In the genomic region with DNA sequence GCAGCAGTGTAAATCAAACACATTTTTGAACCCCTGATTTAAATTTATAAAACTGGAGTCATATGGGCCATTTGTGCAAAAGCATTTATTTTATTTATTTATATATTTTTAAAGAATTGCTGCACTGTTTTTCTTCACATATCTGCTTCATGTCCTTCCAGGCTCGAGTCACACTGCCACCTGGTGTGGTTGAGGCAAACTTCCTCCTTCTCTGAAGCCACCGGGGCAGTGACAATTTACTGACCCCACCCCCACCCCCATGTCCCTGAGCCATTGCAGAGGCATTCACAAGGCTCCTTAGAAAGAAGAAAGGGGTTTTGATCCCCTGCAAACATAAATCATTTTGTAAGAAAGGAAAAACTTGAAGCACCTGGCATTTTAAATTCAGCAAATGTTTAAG, we compare ENCODE assay signal across 9 mouse cellular contexts. TPM values are rescaled to one million over a fixed set of nuclear protein-coding genes. Genes with fewer than 3 reads are reported as not detected.
A peak's percentile ranks its signal among the peaks of the same experiment; 100 is the strongest.
DNase-seq lines count a peak whose midpoint lies in the region; ATAC-seq and TF ChIP-seq lines count a peak whose summit lies in the region.
"Had no signal": no experiment of that assay in that cellular context is flagged by ENCODE, and none has a peak within 500 bp of the region (broad histone marks: within the 10 kb centered on the region; RNA-seq: fewer than 3 reads in every experiment).

No protein-coding gene starts in this region.

- peak; percentile 33 for TF ChIP-seq CTCF in cortical plate, adult 2 months (IDR thresholded peaks at IDR 0.05; ENCODE audit: extremely low read depth, insufficient read depth, low read length)

- no peaks in the 10 kb centered on the region for H3K36me3 ChIP-seq in hindbrain, embryonic 16.5 days (ENCODE audit: control insufficient read depth, insufficient read depth, low read length)
- H3K36me3 ChIP-seq in hindbrain, embryonic 11.5 days (ENCODE audit: control insufficient read depth, insufficient read depth, low read length), result no peaks in the 10 kb centered on the region
- no peaks in the 10 kb centered on the region for H3K36me3 ChIP-seq in hindbrain, embryonic 10.5 days
- H3K36me3 ChIP-seq: liver, embryonic 13.5 days; neural tube, embryonic 12.5 days had no signal

- no peaks in the 10 kb centered on the region for H3K4me1 ChIP-seq in hindbrain, embryonic 16.5 days (ENCODE audit: control insufficient read depth, insufficient read depth, low read depth, low read length)
- H3K4me1 ChIP-seq in hindbrain, embryonic 11.5 days (replicated peaks; ENCODE audit: control insufficient read depth, insufficient read depth, low read length), result no peaks in the 10 kb centered on the region
- H3K4me1 ChIP-seq in cortical plate, adult 2 months (ENCODE audit: control insufficient read depth, insufficient read depth, low read length), result no peaks in the 10 kb centered on the region
- no peaks in the 10 kb centered on the region for H3K4me1 ChIP-seq in hindbrain, embryonic 10.5 days (replicated peaks)
- H3K4me1 ChIP-seq: liver, embryonic 13.5 days; neural tube, embryonic 12.5 days had no signal

- H3K4me2 ChIP-seq in hindbrain, embryonic 16.5 days (ENCODE audit: low read length), result no peak overlapping the region
- H3K4me2 ChIP-seq in hindbrain, embryonic 11.5 days (replicated peaks; ENCODE audit: low read depth, low read length), result no peak overlapping the region
- H3K4me2 ChIP-seq: liver, embryonic 13.5 days; neural tube, embryonic 12.5 days had no signal

- no peaks in the 10 kb centered on the region for H3K9me3 ChIP-seq in hindbrain, embryonic 16.5 days (ENCODE audit: control insufficient read depth, low read length)
- no peaks in the 10 kb centered on the region for H3K9me3 ChIP-seq in hindbrain, embryonic 11.5 days (ENCODE audit: control insufficient read depth, low read length)
- H3K9me3 ChIP-seq in hindbrain, embryonic 10.5 days, result no peaks in the 10 kb centered on the region
- H3K9me3 ChIP-seq: liver, embryonic 13.5 days; neural tube, embryonic 12.5 days had no signal

- H3K9ac ChIP-seq in hindbrain, embryonic 16.5 days (ENCODE audit: low read depth, low read length), result no peak overlapping the region
- no peak overlapping the region for H3K9ac ChIP-seq in hindbrain, embryonic 11.5 days (ENCODE audit: low read depth, low read length)
- H3K9ac ChIP-seq: liver, embryonic 13.5 days; neural tube, embryonic 12.5 days had no signal

- TF ChIP-seq POLR2A in cortical plate, adult 2 months (IDR thresholded peaks at IDR 0.05; ENCODE audit: extremely low read depth, insufficient read depth, low read length), result no peak

- H3K27me3 ChIP-seq in hindbrain, embryonic 16.5 days (replicated peaks; ENCODE audit: control insufficient read depth, insufficient read depth, low read length), result no peaks in the 10 kb centered on the region
- H3K27me3 ChIP-seq in hindbrain, embryonic 11.5 days (ENCODE audit: control insufficient read depth, insufficient read depth, low read length), result no peaks in the 10 kb centered on the region
- H3K27me3 ChIP-seq in hindbrain, embryonic 10.5 days (ENCODE audit: insufficient read depth, poor library complexity, severe bottlenecking), result no peaks in the 10 kb centered on the region
- H3K27me3 ChIP-seq: liver, embryonic 13.5 days; neural tube, embryonic 12.5 days had no signal

- H3K4me3 ChIP-seq in hindbrain, embryonic 16.5 days (ENCODE audit: low read length), result no peak overlapping the region
- H3K4me3 ChIP-seq in hindbrain, embryonic 11.5 days (ENCODE audit: low read depth, low read length), result no peak overlapping the region
- no peak overlapping the region for H3K4me3 ChIP-seq in cortical plate, adult 2 months (ENCODE audit: insufficient read depth, low read length)
- H3K4me3 ChIP-seq in hindbrain, embryonic 10.5 days, result no peak overlapping the region
- H3K4me3 ChIP-seq: liver, embryonic 13.5 days; neural tube, embryonic 12.5 days had no signal

- ATAC-seq in hindbrain, embryonic 16.5 days, result 0 out of 2 replicates have a peak, but pooled peaks have one; percentile 27
- no peak for ATAC-seq in hindbrain, embryonic 11.5 days (ENCODE audit: low FRiP score)

- 10% methylated on average over 2 of the region's 2 CpGs for WGBS in hindbrain, embryonic 16.5 days
- 8% methylated on average over 2 of the region's 2 CpGs for WGBS in hindbrain, embryonic 11.5 days
- WGBS in hindbrain, embryonic 10.5 days, result 11% methylated on average over 2 of the region's 2 CpGs

- DNase-seq in hindbrain, embryonic 11.5 days (ENCODE audit: low spot score), result no peak
- DNase-seq in thymus, postnatal 4 days, result peak; percentile 33
- DNase-seq in thymus, postnatal 14 days, result no peak
- DNase-seq in thymus, postnatal 36 days, result no peak
- no peak for DNase-seq in hindbrain, embryonic 10.5 days (ENCODE audit: low spot score)
- DNase-seq: liver, embryonic 13.5 days had no signal

- no peak overlapping the region for H3K27ac ChIP-seq in hindbrain, embryonic 16.5 days (ENCODE audit: low read depth, low read length)
- no peak overlapping the region for H3K27ac ChIP-seq in hindbrain, embryonic 11.5 days (ENCODE audit: low read depth, low read length)
- no peak overlapping the region for H3K27ac ChIP-seq in cortical plate, adult 2 months (ENCODE audit: insufficient read depth, low read length)
- H3K27ac ChIP-seq in hindbrain, embryonic 10.5 days, result no peak overlapping the region
- H3K27ac ChIP-seq: liver, embryonic 13.5 days; neural tube, embryonic 12.5 days had no signal

RNA-seq across cellular contexts. Expression of gene Poc5, which starts 12.6 kb away (rescaled TPM):
- polyA plus RNA-seq in hindbrain, embryonic 16.5 days (2015; fragmentation: Nextera tagmentation; extraction: Ambion mirVana), result 16.4 and 19.0 TPM in 2 replicates
- polyA plus RNA-seq in hindbrain, embryonic 11.5 days (2014; fragmentation: Nextera tagmentation; extraction: Ambion mirVana), result 29.3 and 33.6 TPM in 2 replicates
- 17.0 and 17.4 TPM in 2 replicates for polyA plus RNA-seq in cortical plate, adult 2 months (2012; rRNA removed)
- 17.3 and 18.8 TPM in 2 replicates for polyA plus RNA-seq in hindbrain, embryonic 10.5 days (2016; fragmentation: Nextera tagmentation; extraction: Ambion mirVana)
